Mouse (Mus musculus): ENCODE results near the gene Kdf1. TPM values are rescaled to one million over a fixed set of nuclear protein-coding genes. Genes with fewer than 3 reads are reported as not detected.

Gene Kdf1
- polyA plus RNA-seq, 1 experiment from 2014 or later: 0.69 TPM

- Histone ChIP-seq H3K4me3 (ENCODE audit: low read depth, low read length) (no peak overlapping the region), H3K4me1 (ENCODE audit: control insufficient read depth, insufficient read depth, low read length) (no peaks in the 10 kb centered on the region), H3K27ac (ENCODE audit: low read length) (no peak overlapping the region), H3K4me2 (ENCODE audit: low read length) (no peak overlapping the region), H3K9ac (ENCODE audit: low read depth, low read length) (no peak overlapping the region), H3K27me3 (ENCODE audit: control insufficient read depth, insufficient read depth, low read depth, low read length) (no peaks in the 10 kb centered on the region), H3K9me3 (replicated peaks; ENCODE audit: control insufficient read depth, low read length, poor library complexity, severe bottlenecking) (no peaks in the 10 kb centered on the region), H3K36me3 (ENCODE audit: control insufficient read depth, insufficient read depth, low read length) (peaks cover 35% of the 10 kb centered on the region)
- WGBS: 88% methylated on average over 3 of the region's 3 CpGs
- no peak for ATAC-seq
Measured at GRCm38 (mm10) chr4:133532777-133533176, 14.0 kb downstream of the Kdf1 start.

DNA sequence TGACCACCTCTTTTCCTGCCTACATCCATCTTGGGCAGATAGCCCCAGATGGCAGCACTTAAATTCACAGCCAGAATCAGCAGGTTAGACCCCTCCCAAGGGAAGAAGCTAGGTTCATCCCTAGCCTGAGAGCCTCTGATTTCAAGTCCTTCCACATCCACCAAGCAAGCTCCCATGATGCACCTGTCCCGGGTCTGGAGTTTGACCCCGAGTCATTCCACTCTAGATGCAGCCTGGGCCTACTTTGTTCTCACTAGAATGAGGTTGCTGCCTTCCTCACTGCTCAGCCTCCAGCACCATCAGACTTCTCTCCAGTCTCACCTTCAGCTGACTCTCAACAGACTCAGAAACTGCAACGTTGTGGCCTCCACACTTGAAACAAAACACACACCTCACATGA lies 17.3 kb downstream of the Kdf1 start:
- H3K36me3 ChIP-seq (ENCODE audit: control insufficient read depth, insufficient read depth, low read length): peaks cover 39% of the 10 kb centered on the region
- H3K27ac ChIP-seq (ENCODE audit: low read length): no peak overlapping the region
- no peaks in the 10 kb centered on the region for H3K27me3 ChIP-seq (ENCODE audit: control insufficient read depth, insufficient read depth, low read depth, low read length)
- no peak overlapping the region for H3K4me2 ChIP-seq (ENCODE audit: low read length)
- H3K4me1 ChIP-seq (ENCODE audit: control insufficient read depth, insufficient read depth, low read length): no peaks in the 10 kb centered on the region; the same call in 1 of the 2 replicates
- no peak overlapping the region for H3K9ac ChIP-seq (ENCODE audit: low read depth, low read length)
- no peak overlapping the region for H3K4me3 ChIP-seq (ENCODE audit: low read depth, low read length)
- H3K9me3 ChIP-seq (replicated peaks; ENCODE audit: control insufficient read depth, low read length, poor library complexity, severe bottlenecking): no peaks in the 10 kb centered on the region
- 86% methylated on average over 3 of the region's 3 CpGs for WGBS
- ATAC-seq: no peak

DNA sequence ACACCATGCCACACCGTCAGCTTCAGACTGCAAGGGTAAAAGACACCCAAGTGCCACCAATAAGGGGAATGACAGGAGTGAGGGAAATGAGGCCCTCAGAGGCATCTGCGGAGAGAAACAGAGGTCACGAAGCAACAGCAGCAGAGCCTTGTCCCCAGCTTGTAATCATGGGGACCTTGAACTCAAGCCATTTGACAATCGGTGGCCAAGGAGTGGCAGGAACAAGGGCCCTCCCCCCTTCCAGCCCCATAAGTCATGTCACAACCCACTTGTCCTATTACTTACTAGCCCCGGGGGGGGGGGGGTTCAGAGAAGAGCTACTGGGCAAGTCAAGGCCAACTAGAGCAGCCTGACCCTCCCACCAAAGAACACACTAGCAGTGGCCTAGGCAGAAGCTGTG lies 17.9 kb downstream of the Kdf1 start:
- ATAC-seq: no peak
- H3K9ac ChIP-seq (ENCODE audit: low read depth, low read length): no peak overlapping the region
- H3K27ac ChIP-seq (ENCODE audit: low read length): no peak overlapping the region
- H3K27me3 ChIP-seq (ENCODE audit: control insufficient read depth, insufficient read depth, low read depth, low read length): no peaks in the 10 kb centered on the region
- peaks cover 35% of the 10 kb centered on the region for H3K36me3 ChIP-seq (ENCODE audit: control insufficient read depth, insufficient read depth, low read length)
- no peak overlapping the region for H3K4me2 ChIP-seq (ENCODE audit: low read length)
- 89% methylated on average over 5 of the region's 5 CpGs for WGBS
- H3K4me1 ChIP-seq (ENCODE audit: control insufficient read depth, insufficient read depth, low read length): no peaks in the 10 kb centered on the region; the same call in 1 of the 2 replicates
- H3K4me3 ChIP-seq (ENCODE audit: low read depth, low read length): no peak overlapping the region
- no peaks in the 10 kb centered on the region for H3K9me3 ChIP-seq (replicated peaks; ENCODE audit: control insufficient read depth, low read length, poor library complexity, severe bottlenecking)

GRCm38 (mm10) chr4:133545272-133546231 lies 26.8 kb downstream of the Kdf1 start, which contains the start of gene Nudc:
Nudc (minus strand) TSS chr4:133545996.
- under 1% methylated on average over 64 of the region's 77 CpGs for WGBS
- peak; percentile 99 for ATAC-seq
- H3K4me1 ChIP-seq (ENCODE audit: control insufficient read depth, insufficient read depth, low read length): peaks cover 18% of the 10 kb centered on the region

GRCm38 (mm10) chr4:133552029-133552428 lies 33.3 kb downstream of the Kdf1 start:
- 0 out of 2 replicates have a peak, but pooled peaks cover 2% of the 10 kb centered on the region for H3K27me3 ChIP-seq (ENCODE audit: control insufficient read depth, insufficient read depth, low read depth, low read length)
- H3K9ac ChIP-seq (ENCODE audit: low read depth, low read length): no peak overlapping the region
- H3K4me3 ChIP-seq (ENCODE audit: low read depth, low read length): no peak overlapping the region
- 78% methylated on average over 1 of the region's 1 CpGs for WGBS
- ATAC-seq: no peak
- no peaks in the 10 kb centered on the region for H3K36me3 ChIP-seq (ENCODE audit: control insufficient read depth, insufficient read depth, low read length)
- H3K9me3 ChIP-seq (replicated peaks; ENCODE audit: control insufficient read depth, low read length, poor library complexity, severe bottlenecking): no peaks in the 10 kb centered on the region
- H3K4me1 ChIP-seq (ENCODE audit: control insufficient read depth, insufficient read depth, low read length): no peaks in the 10 kb centered on the region
- H3K27ac ChIP-seq (ENCODE audit: low read length): no peak overlapping the region
- no peak overlapping the region for H3K4me2 ChIP-seq (ENCODE audit: low read length)

More at GRCm38 (mm10) chr4:133545272-133546231, 26.8 kb downstream of the Kdf1 start, which contains the start of gene Nudc:
- H3K36me3 ChIP-seq (ENCODE audit: control insufficient read depth, insufficient read depth, low read length): peaks cover 8% of the 10 kb centered on the region; the same call in 1 of the 2 replicates
- H3K4me3 ChIP-seq (ENCODE audit: low read depth, low read length): peak within 1 kb of the TSS; percentile 84
- H3K9ac ChIP-seq (ENCODE audit: low read depth, low read length): peak within 1 kb of the TSS; percentile 83
- H3K9me3 ChIP-seq (replicated peaks; ENCODE audit: control insufficient read depth, low read length, poor library complexity, severe bottlenecking): no peaks in the 10 kb centered on the region
- peak within 1 kb of the TSS; percentile 77 for H3K27ac ChIP-seq (ENCODE audit: low read length)
- H3K27me3 ChIP-seq (ENCODE audit: control insufficient read depth, insufficient read depth, low read depth, low read length): no peaks in the 10 kb centered on the region
- peak within 1 kb of the TSS; percentile 83 for H3K4me2 ChIP-seq (ENCODE audit: low read length)

GRCm38 (mm10) chr4:133552768-133553447 lies 34.1 kb downstream of the Kdf1 start, which contains the start of gene Nr0b2:
Nr0b2 (plus strand) TSS chr4:133553376.
- no peak within 1 kb of the TSS for H3K4me2 ChIP-seq (ENCODE audit: low read length)
- H3K9ac ChIP-seq (ENCODE audit: low read depth, low read length): no peak within 1 kb of the TSS
- H3K4me3 ChIP-seq (ENCODE audit: low read depth, low read length): no peak within 1 kb of the TSS
- H3K4me1 ChIP-seq (ENCODE audit: control insufficient read depth, insufficient read depth, low read length): no peaks in the 10 kb centered on the region
- WGBS: 80% methylated on average over 10 of the region's 10 CpGs
- H3K36me3 ChIP-seq (ENCODE audit: control insufficient read depth, insufficient read depth, low read length): no peaks in the 10 kb centered on the region
- H3K27ac ChIP-seq (ENCODE audit: low read length): no peak within 1 kb of the TSS
- ATAC-seq: no peak
- H3K27me3 ChIP-seq (ENCODE audit: control insufficient read depth, insufficient read depth, low read depth, low read length): 0 out of 2 replicates have a peak, but pooled peaks cover 2% of the 10 kb centered on the region
- no peaks in the 10 kb centered on the region for H3K9me3 ChIP-seq (replicated peaks; ENCODE audit: control insufficient read depth, low read length, poor library complexity, severe bottlenecking)

- H3K4me3 ChIP-seq (ENCODE audit: low read depth, low read length): no peak overlapping the region
- H3K27me3 ChIP-seq (ENCODE audit: control insufficient read depth, insufficient read depth, low read depth, low read length): 0 out of 2 replicates have a peak, but pooled peaks cover 2% of the 10 kb centered on the region
- H3K4me2 ChIP-seq (ENCODE audit: low read length): no peak overlapping the region
- H3K4me1 ChIP-seq (ENCODE audit: control insufficient read depth, insufficient read depth, low read length): no peaks in the 10 kb centered on the region
- no peak overlapping the region for H3K27ac ChIP-seq (ENCODE audit: low read length)
- no peaks in the 10 kb centered on the region for H3K36me3 ChIP-seq (ENCODE audit: control insufficient read depth, insufficient read depth, low read length)
- no peaks in the 10 kb centered on the region for H3K9me3 ChIP-seq (replicated peaks; ENCODE audit: control insufficient read depth, low read length, poor library complexity, severe bottlenecking)
- ATAC-seq: no peak
- 75% methylated on average over 19 of the region's 19 CpGs for WGBS
- no peak overlapping the region for H3K9ac ChIP-seq (ENCODE audit: low read depth, low read length)
Measured at GRCm38 (mm10) chr4:133553448-133554330, 34.9 kb downstream of the Kdf1 start.

DNA sequence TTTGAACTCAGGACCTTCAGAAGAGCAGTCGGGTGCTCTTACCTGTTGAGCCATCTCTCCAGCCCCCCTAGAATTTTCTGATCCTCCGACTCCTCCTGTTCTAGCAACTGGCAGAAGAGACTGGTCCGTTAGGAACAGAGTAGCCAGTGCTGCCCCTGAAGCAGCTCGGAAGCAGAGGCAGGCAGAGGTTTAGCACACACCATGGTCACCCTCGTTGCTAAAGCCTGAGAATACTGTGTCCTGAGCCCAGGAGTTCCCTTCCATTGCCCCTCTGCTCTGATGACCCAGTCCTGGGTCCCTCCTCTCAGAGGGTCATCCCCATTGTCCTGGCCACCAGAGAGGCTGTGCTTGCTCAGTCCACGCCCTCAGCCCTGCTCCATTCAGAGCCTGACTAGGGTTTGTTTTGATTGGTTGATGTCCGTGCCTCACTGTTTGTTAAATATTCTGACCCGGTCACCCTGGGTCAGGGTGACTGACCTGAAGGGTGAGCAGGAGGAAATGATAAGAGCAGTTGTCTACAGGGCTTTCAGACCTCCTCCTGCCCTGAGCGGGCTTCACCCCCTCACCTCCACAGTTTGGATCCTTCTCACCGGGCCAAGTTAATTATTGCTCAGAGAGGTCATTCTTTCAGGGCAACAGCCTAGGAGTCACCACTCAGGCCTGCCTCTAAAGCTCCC lies 38.4 kb downstream of the Kdf1 start:
- Histone ChIP-seq H3K4me1 (ENCODE audit: control insufficient read depth, insufficient read depth, low read length) (no peaks in the 10 kb centered on the region), H3K9ac (ENCODE audit: low read depth, low read length) (no peak overlapping the region), H3K27ac (ENCODE audit: low read length) (no peak overlapping the region), H3K4me2 (ENCODE audit: low read length) (no peak overlapping the region), H3K27me3 (ENCODE audit: control insufficient read depth, insufficient read depth, low read depth, low read length) (no peaks in the 10 kb centered on the region), H3K36me3 (ENCODE audit: control insufficient read depth, insufficient read depth, low read length) (no peaks in the 10 kb centered on the region), H3K4me3 (ENCODE audit: low read depth, low read length) (no peak overlapping the region), H3K9me3 (replicated peaks; ENCODE audit: control insufficient read depth, low read length, poor library complexity, severe bottlenecking) (no peaks in the 10 kb centered on the region)
- WGBS: 37% methylated on average over 10 of the region's 10 CpGs
- no peak for ATAC-seq

Data from midbrain, embryonic 16.5 days (tissue).